Mouse (Mus musculus): Measurements from ENCODE around the gene Cxcr4. TPM values are rescaled to one million over a fixed set of nuclear protein-coding genes. Genes with fewer than 3 reads are reported as not detected.

Gene Cxcr4
- polyA plus RNA-seq, 1 experiment from 2014 or later = 3.1 TPM

Other genes starting within 250 kb of the Cxcr4 start
- 180 and 186 TPM in 2 replicates for gene Mcm6, start 232.6 kb downstream of the Cxcr4 start, polyA plus RNA-seq (2015; fragmentation: Nextera tagmentation; extraction: Ambion mirVana)
- gene Dars, start 174.9 kb downstream of the Cxcr4 start, polyA plus RNA-seq (2015; fragmentation: Nextera tagmentation; extraction: Ambion mirVana) = 140 and 142 TPM in 2 replicates

Data from limb, embryonic 15.5 days (tissue).